Mouse (Mus musculus): Measurements from ENCODE around the gene Mfsd4b2. TPM values are rescaled to one million over a fixed set of nuclear protein-coding genes. Genes with fewer than 3 reads are reported as not detected.
"Not testable (repeated sequence)": the region's sequence is repeated elsewhere in the genome, so short reads cannot be mapped to it uniquely, and the experiment has no call there.

Mfsd4b2 gene
- polyA plus RNA-seq, 1 experiment from 2014 or later = 0.06 TPM

DNA sequence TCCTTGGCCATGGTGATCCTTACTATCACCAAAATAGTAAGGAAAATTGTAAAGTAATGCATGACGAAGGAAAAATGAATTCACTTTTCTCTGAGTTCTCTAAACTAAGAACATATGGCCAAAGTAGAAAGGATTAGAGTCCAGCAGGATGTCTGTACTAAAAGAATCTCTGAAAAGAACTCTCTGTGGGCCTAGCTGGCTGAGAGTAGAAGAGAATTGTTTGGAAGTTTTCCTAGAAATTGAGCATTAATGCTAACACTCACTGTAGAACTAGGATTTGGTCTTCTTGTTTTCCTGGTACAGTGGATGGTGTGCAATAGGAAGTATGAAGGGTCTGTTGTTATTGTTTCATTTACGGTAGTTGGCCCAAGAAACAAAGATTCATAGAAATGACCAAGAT is 28.4 kb upstream of the Mfsd4b2 start:
- Histone ChIP-seq H3K4me3 (ENCODE audit: low read depth, low read length) (no peak overlapping the region), H3K9me3 (replicated peaks; ENCODE audit: control insufficient read depth, low read length) (no peaks in the 10 kb centered on the region), H3K9ac (ENCODE audit: low read depth, low read length) (no peak overlapping the region), H3K27ac (ENCODE audit: low read length) (no peak overlapping the region), H3K27me3 (ENCODE audit: control insufficient read depth, insufficient read depth, low read depth, low read length) (no peaks in the 10 kb centered on the region), H3K36me3 (ENCODE audit: control insufficient read depth, insufficient read depth) (no peaks in the 10 kb centered on the region), H3K4me2 (ENCODE audit: low read depth, low read length) (no peak overlapping the region), H3K4me1 (ENCODE audit: control insufficient read depth, low read depth, low read length) (no peaks in the 10 kb centered on the region; the same call in 1 of the 2 replicates)
- no peak for ATAC-seq (ENCODE audit: low read depth)
- WGBS (ENCODE audit: insufficient replicate concordance) = 60% methylated on average over 2 of the region's 2 CpGs

GRCm38 (mm10) chr10:39949377-39949954 is 22.7 kb upstream of the Mfsd4b2 start:
- Histone ChIP-seq H3K27ac (ENCODE audit: low read length) (no peak overlapping the region), H3K36me3 (ENCODE audit: control insufficient read depth, insufficient read depth) (no peaks in the 10 kb centered on the region), H3K9me3 (replicated peaks; ENCODE audit: control insufficient read depth, low read length) (no peaks in the 10 kb centered on the region), H3K4me2 (ENCODE audit: low read depth, low read length) (no peak overlapping the region), H3K4me1 (ENCODE audit: control insufficient read depth, low read depth, low read length) (no peaks in the 10 kb centered on the region), H3K9ac (ENCODE audit: low read depth, low read length) (no peak overlapping the region), H3K4me3 (ENCODE audit: low read depth, low read length) (no peak overlapping the region), H3K27me3 (ENCODE audit: control insufficient read depth, insufficient read depth, low read depth, low read length) (no peaks in the 10 kb centered on the region)
- ATAC-seq (ENCODE audit: low read depth) = no peak
- WGBS (ENCODE audit: insufficient replicate concordance) = 94% methylated on average over 2 of the region's 2 CpGs

GRCm38 (mm10) chr10:39947195-39947594 is 20.5 kb upstream of the Mfsd4b2 start:
- not testable (repeated sequence) for H3K9me3 ChIP-seq (replicated peaks; ENCODE audit: control insufficient read depth, low read length); H3K4me2 ChIP-seq (ENCODE audit: low read depth, low read length); H3K27ac ChIP-seq (ENCODE audit: low read length); H3K27me3 ChIP-seq (ENCODE audit: control insufficient read depth, insufficient read depth, low read depth, low read length); H3K9ac ChIP-seq (ENCODE audit: low read depth, low read length); H3K4me3 ChIP-seq (ENCODE audit: low read depth, low read length); H3K36me3 ChIP-seq (ENCODE audit: control insufficient read depth, insufficient read depth); ATAC-seq (ENCODE audit: low read depth); H3K4me1 ChIP-seq (ENCODE audit: control insufficient read depth, low read depth, low read length)
- whole genome bisulfite sequencing (ENCODE audit: insufficient replicate concordance) = 65% methylated on average over 3 of the region's 3 CpGs

GRCm38 (mm10) chr10:39936553-39936952 is 9.8 kb upstream of the Mfsd4b2 start:
- no peaks in the 10 kb centered on the region for H3K4me1 ChIP-seq (ENCODE audit: control insufficient read depth, low read depth, low read length)
- no peak overlapping the region for H3K9ac ChIP-seq (ENCODE audit: low read depth, low read length)
- no peak overlapping the region for H3K4me2 ChIP-seq (ENCODE audit: low read depth, low read length)
- no peaks in the 10 kb centered on the region for H3K9me3 ChIP-seq (replicated peaks; ENCODE audit: control insufficient read depth, low read length)
- H3K36me3 ChIP-seq (ENCODE audit: control insufficient read depth, insufficient read depth) = no peaks in the 10 kb centered on the region
- no peak overlapping the region for H3K27ac ChIP-seq (ENCODE audit: low read length)
- H3K27me3 ChIP-seq (ENCODE audit: control insufficient read depth, insufficient read depth, low read depth, low read length) = no peaks in the 10 kb centered on the region
- no peak overlapping the region for H3K4me3 ChIP-seq (ENCODE audit: low read depth, low read length)
- no peak for ATAC-seq (ENCODE audit: low read depth)
- 38% methylated on average over 7 of the region's 7 CpGs for WGBS (ENCODE audit: insufficient replicate concordance)

- H3K27me3 ChIP-seq (ENCODE audit: control insufficient read depth, insufficient read depth, low read depth, low read length) = peaks cover 21% of the 10 kb centered on the region
- WGBS (ENCODE audit: insufficient replicate concordance) = 44% methylated on average over 8 of the region's 8 CpGs
- H3K9ac ChIP-seq (ENCODE audit: low read depth, low read length); H3K36me3 ChIP-seq (ENCODE audit: control insufficient read depth, insufficient read depth); H3K4me2 ChIP-seq (ENCODE audit: low read depth, low read length); H3K4me3 ChIP-seq (ENCODE audit: low read depth, low read length); H3K9me3 ChIP-seq (replicated peaks; ENCODE audit: control insufficient read depth, low read length); H3K27ac ChIP-seq (ENCODE audit: low read length); H3K4me1 ChIP-seq (ENCODE audit: control insufficient read depth, low read depth, low read length): not testable (repeated sequence)
- ATAC-seq (ENCODE audit: low read depth) = peak; percentile 77
Observed at GRCm38 (mm10) chr10:39924556-39924955, 2.2 kb downstream of the Mfsd4b2 start.

GRCm38 (mm10) chr10:39912616-39913015 is 14.1 kb downstream of the Mfsd4b2 start:
- Histone ChIP-seq H3K27me3 (ENCODE audit: control insufficient read depth, insufficient read depth, low read depth, low read length) (no peaks in the 10 kb centered on the region), H3K36me3 (ENCODE audit: control insufficient read depth, insufficient read depth) (no peaks in the 10 kb centered on the region), H3K27ac (ENCODE audit: low read length) (no peak overlapping the region), H3K4me3 (ENCODE audit: low read depth, low read length) (no peak overlapping the region), H3K9me3 (replicated peaks; ENCODE audit: control insufficient read depth, low read length) (no peaks in the 10 kb centered on the region), H3K9ac (ENCODE audit: low read depth, low read length) (no peak overlapping the region), H3K4me1 (ENCODE audit: control insufficient read depth, low read depth, low read length) (no peaks in the 10 kb centered on the region), H3K4me2 (ENCODE audit: low read depth, low read length) (no peak overlapping the region)
- ATAC-seq (ENCODE audit: low read depth) = no peak

DNA sequence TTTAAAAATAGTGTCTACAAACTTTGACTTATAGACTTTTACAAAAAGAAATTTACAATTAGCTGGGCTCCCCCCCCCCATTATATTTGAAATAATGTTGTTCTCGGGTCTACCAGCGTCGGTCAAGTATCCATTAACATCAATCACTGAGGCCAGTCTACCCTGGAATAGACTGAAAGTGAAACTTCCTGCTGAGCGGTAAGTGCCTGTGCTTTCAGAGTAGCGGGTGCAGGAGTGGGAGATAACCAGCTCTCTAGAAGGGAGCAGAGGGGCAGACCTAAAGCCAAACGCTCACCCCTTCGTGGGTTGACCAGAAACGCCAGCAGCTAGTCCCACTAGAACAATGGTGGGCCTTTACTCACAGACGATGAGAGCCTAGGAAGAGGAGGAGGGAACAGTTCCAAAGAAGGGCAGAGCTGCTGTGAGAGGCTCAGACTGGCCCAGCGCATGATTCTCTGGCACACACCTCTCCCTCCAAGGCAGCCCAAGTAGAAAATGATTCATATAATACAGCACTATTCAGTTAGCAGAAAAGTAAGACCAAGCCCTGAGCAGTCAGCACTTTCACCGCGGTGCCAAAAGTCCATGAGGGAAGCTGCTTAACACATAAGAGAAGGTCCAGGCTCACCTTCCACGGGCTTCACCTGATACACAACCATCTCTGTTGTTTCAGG is 17.8 kb downstream of the Mfsd4b2 start:
- no peak for ATAC-seq (ENCODE audit: low read depth)
- no peaks in the 10 kb centered on the region for H3K36me3 ChIP-seq (ENCODE audit: control insufficient read depth, insufficient read depth)

GRCm38 (mm10) chr10:39906799-39907658 is 19.7 kb downstream of the Mfsd4b2 start:
- Histone ChIP-seq H3K4me2 (ENCODE audit: low read depth, low read length) (no peak overlapping the region), H3K9me3 (replicated peaks; ENCODE audit: control insufficient read depth, low read length) (no peaks in the 10 kb centered on the region), H3K4me3 (ENCODE audit: low read depth, low read length) (no peak overlapping the region), H3K9ac (ENCODE audit: low read depth, low read length) (no peak overlapping the region), H3K4me1 (ENCODE audit: control insufficient read depth, low read depth, low read length) (no peaks in the 10 kb centered on the region), H3K36me3 (ENCODE audit: control insufficient read depth, insufficient read depth) (no peaks in the 10 kb centered on the region), H3K27ac (ENCODE audit: low read length) (no peak overlapping the region), H3K27me3 (ENCODE audit: control insufficient read depth, insufficient read depth, low read depth, low read length) (no peaks in the 10 kb centered on the region)
- no peak for ATAC-seq (ENCODE audit: low read depth)
- WGBS (ENCODE audit: insufficient replicate concordance) = 64% methylated on average over 10 of the region's 10 CpGs

More for the DNA sequence above, 17.8 kb downstream of the Mfsd4b2 start:
- Histone ChIP-seq H3K4me1 (ENCODE audit: control insufficient read depth, low read depth, low read length) (no peaks in the 10 kb centered on the region), H3K9me3 (replicated peaks; ENCODE audit: control insufficient read depth, low read length) (no peaks in the 10 kb centered on the region), H3K27ac (ENCODE audit: low read length) (no peak overlapping the region), H3K27me3 (ENCODE audit: control insufficient read depth, insufficient read depth, low read depth, low read length) (no peaks in the 10 kb centered on the region), H3K4me3 (ENCODE audit: low read depth, low read length) (no peak overlapping the region), H3K4me2 (ENCODE audit: low read depth, low read length) (no peak overlapping the region), H3K9ac (ENCODE audit: low read depth, low read length) (no peak overlapping the region)
- WGBS (ENCODE audit: insufficient replicate concordance) = 53% methylated on average over 13 of the region's 13 CpGs

DNA sequence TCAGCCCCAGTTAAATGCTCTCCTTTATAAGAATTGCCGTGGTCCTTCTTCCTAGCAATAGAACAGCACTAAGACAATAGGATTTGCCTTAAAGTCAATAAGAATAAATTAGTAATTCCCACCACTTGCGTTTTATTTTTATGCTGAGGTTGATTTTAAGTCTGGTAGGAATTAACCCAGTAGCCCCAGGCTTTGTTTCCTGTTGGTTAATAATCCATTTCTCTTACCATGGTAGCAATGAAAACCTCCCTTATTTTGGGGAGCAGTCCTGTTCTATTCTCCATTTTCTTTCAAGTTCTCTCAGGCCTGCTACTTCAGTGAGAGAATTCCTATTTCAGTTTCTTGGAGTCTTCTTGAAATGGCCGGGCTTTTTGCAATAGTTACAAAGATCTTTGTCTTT is 22.5 kb downstream of the Mfsd4b2 start:
- H3K27me3 ChIP-seq (ENCODE audit: control insufficient read depth, insufficient read depth, low read depth, low read length) = no peaks in the 10 kb centered on the region
- 53% methylated on average over 3 of the region's 3 CpGs for WGBS (ENCODE audit: insufficient replicate concordance)

More for the DNA sequence above, 22.5 kb downstream of the Mfsd4b2 start:
- Histone ChIP-seq H3K4me2 (ENCODE audit: low read depth, low read length) (no peak overlapping the region), H3K27ac (ENCODE audit: low read length) (no peak overlapping the region), H3K4me3 (ENCODE audit: low read depth, low read length) (no peak overlapping the region), H3K36me3 (ENCODE audit: control insufficient read depth, insufficient read depth) (no peaks in the 10 kb centered on the region), H3K9me3 (replicated peaks; ENCODE audit: control insufficient read depth, low read length) (no peaks in the 10 kb centered on the region), H3K9ac (ENCODE audit: low read depth, low read length) (no peak overlapping the region), H3K4me1 (ENCODE audit: control insufficient read depth, low read depth, low read length) (no peaks in the 10 kb centered on the region)
- no peak for ATAC-seq (ENCODE audit: low read depth)
